Mouse (Mus musculus): ENCODE measurements around the gene Agap3. TPM values are rescaled to one million over a fixed set of nuclear protein-coding genes. Genes with fewer than 3 reads are reported as not detected.

Agap3 gene
- polyA plus RNA-seq (2015; fragmentation: Nextera tagmentation; extraction: Ambion mirVana), result 4.4 and 5.0 TPM in 2 replicates

DNA sequence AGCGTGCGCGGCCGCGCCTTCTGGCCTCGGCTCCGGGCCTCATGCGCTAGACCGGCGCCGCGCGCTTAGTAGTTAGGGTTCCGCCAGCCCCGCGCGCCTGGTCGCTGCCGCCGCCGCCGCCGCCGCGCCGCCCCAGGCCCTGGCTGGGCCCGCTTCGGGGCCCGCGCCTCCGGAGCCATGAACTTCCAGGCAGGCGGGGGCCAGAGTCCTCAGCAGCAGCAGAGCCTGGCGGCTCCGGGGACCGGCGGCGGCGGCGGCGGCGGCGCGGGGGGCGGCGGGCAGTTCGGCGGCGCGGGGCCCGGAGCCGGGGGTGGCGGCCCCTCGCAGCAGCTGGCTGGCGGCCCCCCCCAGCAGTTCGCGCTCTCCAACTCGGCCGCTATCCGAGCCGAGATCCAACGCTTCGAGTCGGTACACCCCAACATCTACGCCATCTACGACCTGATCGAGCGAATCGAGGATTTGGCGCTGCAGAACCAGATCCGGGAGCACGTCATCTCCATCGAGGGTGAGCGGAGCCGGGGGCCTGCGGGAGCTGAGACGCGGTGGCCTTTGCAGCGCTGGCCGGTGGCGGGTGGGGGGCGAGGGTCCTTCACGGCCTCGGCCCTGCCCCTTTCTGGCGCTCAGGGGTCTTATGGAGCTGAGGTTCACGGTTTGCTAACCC is at the start of gene Agap3:
Agap3 (plus strand) TSS at position 148 of the 661 bp plus-strand sequence.
- Histone ChIP-seq H3K4me1 (ENCODE audit: control insufficient read depth, low read depth, low read length) (peaks cover 43% of the 10 kb centered on the region), H3K4me2 (ENCODE audit: low read depth, low read length) (peak within 1 kb of the TSS; percentile 99), H3K4me3 (ENCODE audit: low read depth, low read length) (peak within 1 kb of the TSS; percentile 82), H3K9ac (ENCODE audit: low read depth, low read length) (peak within 1 kb of the TSS; percentile 84), H3K9me3 (replicated peaks; ENCODE audit: control insufficient read depth, low read length) (no peaks in the 10 kb centered on the region), H3K27me3 (ENCODE audit: control insufficient read depth, insufficient read depth, low read depth, low read length) (no peaks in the 10 kb centered on the region), H3K27ac (ENCODE audit: low read length) (peak within 1 kb of the TSS; percentile 95), H3K36me3 (ENCODE audit: control insufficient read depth, insufficient read depth) (no peaks in the 10 kb centered on the region)
- no peak for ATAC-seq (ENCODE audit: low read depth)
- WGBS (ENCODE audit: insufficient replicate concordance), result under 1% methylated on average over 49 of the region's 85 CpGs

DNA sequence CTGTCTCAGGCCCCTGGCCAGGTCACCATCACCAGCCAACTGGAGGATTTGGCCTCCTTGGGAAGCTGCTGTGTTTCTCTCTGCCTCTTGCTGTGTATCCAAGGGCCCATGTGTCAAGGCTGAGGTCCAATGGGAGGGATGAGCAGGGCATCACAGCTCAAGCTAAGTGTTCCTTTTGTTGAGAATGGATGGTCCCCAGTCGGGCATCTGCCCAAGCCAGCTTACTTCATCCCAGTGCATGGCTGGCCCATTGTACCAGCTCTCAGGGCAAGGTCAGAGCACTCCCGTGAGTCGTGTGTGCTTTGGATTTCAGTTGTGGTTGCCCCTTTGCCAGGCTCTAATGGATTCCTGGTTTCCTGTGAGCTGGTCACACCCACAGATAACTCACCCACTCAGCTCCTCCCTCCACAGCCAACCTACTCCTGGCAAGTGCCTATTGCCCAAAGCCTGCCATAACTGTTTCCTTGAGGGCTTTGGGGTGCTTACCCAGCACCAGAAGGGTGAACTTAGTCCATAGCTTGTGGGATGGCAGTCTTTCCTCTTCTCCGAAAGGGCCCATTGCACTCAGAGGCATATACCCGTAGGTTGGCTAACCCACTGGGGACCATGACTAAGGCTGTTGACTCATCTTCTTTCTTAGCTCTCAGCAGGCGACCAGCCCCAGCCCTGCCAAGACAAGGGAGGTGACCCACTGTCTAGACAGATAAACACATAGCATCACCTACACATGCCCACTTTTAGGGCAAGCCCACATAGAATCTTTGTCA is 47.2 kb upstream of the Agap3 start:
- peaks cover 3% of the 10 kb centered on the region; the same call in 1 of the 2 replicates for H3K4me1 ChIP-seq (ENCODE audit: control insufficient read depth, low read depth, low read length)
- H3K36me3 ChIP-seq (ENCODE audit: control insufficient read depth, insufficient read depth), result no peaks in the 10 kb centered on the region; the same call in 1 of the 2 replicates
- no peak overlapping the region for H3K27ac ChIP-seq (ENCODE audit: low read length)
- H3K4me2 ChIP-seq (ENCODE audit: low read depth, low read length), result no peak overlapping the region
- no peak for ATAC-seq (ENCODE audit: low read depth)
- H3K4me3 ChIP-seq (ENCODE audit: low read depth, low read length), result no peak overlapping the region
- no peak overlapping the region for H3K9ac ChIP-seq (ENCODE audit: low read depth, low read length)
- H3K9me3 ChIP-seq (replicated peaks; ENCODE audit: control insufficient read depth, low read length), result no peaks in the 10 kb centered on the region
- H3K27me3 ChIP-seq (ENCODE audit: control insufficient read depth, insufficient read depth, low read depth, low read length), result no peaks in the 10 kb centered on the region
- WGBS (ENCODE audit: insufficient replicate concordance), result 55% methylated on average over 6 of the region's 6 CpGs

DNA sequence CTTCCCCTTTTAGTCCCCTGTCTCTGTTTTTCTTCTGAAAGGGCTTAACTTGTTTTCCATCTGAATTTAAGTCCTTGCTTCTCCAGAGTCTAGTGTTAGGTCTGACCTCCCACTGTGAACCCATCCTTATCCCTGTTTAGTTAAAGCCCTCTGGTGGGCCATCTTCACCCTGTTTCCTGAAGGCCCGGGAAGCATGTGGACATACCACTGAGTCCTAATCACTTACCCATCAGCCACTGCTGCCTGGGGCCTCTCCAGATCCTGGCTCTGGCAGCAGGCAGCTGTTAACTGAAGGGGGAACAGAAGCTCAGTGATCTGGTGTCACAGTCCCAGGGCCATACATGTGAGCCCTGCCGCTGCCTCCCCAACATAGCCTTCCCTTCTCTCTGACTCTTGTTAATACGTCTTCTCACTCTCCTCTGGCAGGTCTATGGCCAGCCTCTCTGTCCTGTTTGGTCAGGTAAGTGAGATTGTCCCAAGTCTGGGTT is 46.5 kb upstream of the Agap3 start:
- 60% methylated on average over 3 of the region's 3 CpGs for WGBS (ENCODE audit: insufficient replicate concordance)
- no peaks in the 10 kb centered on the region for H3K27me3 ChIP-seq (ENCODE audit: control insufficient read depth, insufficient read depth, low read depth, low read length)
- H3K36me3 ChIP-seq (ENCODE audit: control insufficient read depth, insufficient read depth), result no peaks in the 10 kb centered on the region; the same call in 1 of the 2 replicates
- no peak overlapping the region for H3K4me2 ChIP-seq (ENCODE audit: low read depth, low read length)
- peaks cover 3% of the 10 kb centered on the region; the same call in 1 of the 2 replicates for H3K4me1 ChIP-seq (ENCODE audit: control insufficient read depth, low read depth, low read length)
- no peaks in the 10 kb centered on the region for H3K9me3 ChIP-seq (replicated peaks; ENCODE audit: control insufficient read depth, low read length)
- H3K4me3 ChIP-seq (ENCODE audit: low read depth, low read length), result no peak overlapping the region
- no peak overlapping the region for H3K27ac ChIP-seq (ENCODE audit: low read length)
- H3K9ac ChIP-seq (ENCODE audit: low read depth, low read length), result no peak overlapping the region
- ATAC-seq (ENCODE audit: low read depth), result no peak

DNA sequence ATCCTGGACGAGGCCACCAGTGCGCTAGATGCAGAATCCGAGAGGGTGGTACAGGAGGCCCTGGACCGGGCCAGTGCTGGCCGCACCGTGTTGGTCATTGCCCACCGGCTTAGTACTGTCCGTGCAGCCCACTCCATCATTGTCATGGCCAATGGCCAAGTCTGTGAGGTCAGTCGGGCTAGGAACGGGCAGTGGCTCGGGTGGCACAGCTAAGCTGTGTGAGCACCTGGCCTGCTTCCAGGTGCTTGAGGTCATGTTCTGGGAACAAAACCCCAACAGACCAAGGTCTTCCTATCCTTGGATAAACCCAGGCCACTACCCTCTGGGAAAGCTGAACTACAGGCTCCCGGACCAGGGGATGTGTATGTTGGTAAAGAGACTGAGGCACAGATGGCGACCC is 43.3 kb upstream of the Agap3 start:
- Histone ChIP-seq H3K4me1 (ENCODE audit: control insufficient read depth, low read depth, low read length) (peaks cover 3% of the 10 kb centered on the region; the same call in 1 of the 2 replicates), H3K9me3 (replicated peaks; ENCODE audit: control insufficient read depth, low read length) (no peaks in the 10 kb centered on the region), H3K27ac (ENCODE audit: low read length) (no peak overlapping the region), H3K4me3 (ENCODE audit: low read depth, low read length) (no peak overlapping the region), H3K36me3 (ENCODE audit: control insufficient read depth, insufficient read depth) (no peaks in the 10 kb centered on the region; the same call in 1 of the 2 replicates), H3K9ac (ENCODE audit: low read depth, low read length) (no peak overlapping the region), H3K4me2 (ENCODE audit: low read depth, low read length) (no peak overlapping the region), H3K27me3 (ENCODE audit: control insufficient read depth, insufficient read depth, low read depth, low read length) (no peaks in the 10 kb centered on the region)
- no peak for ATAC-seq (ENCODE audit: low read depth)
- 86% methylated on average over 13 of the region's 13 CpGs for WGBS (ENCODE audit: insufficient replicate concordance)

DNA sequence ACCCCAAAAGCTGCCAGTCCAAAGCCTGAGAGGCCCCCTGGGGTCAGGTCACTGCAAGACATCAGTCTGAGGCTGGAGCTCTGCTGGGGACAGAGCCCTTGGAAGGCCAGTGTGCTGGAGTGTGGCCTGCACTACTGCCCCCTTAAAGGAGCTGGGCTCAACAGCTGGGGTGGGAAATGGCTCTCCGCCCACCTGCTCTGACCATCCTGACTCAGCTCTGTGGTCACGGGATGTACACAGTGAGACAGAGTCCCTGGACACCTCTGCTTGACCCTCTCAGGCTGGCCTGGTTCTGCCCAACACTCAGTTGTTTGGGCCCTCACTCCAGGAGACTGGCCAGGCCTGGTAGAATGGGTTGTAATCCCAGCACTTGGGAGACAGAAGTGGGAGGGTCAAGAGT is 42.5 kb upstream of the Agap3 start:
- H3K4me2 ChIP-seq (ENCODE audit: low read depth, low read length), result no peak overlapping the region
- H3K9ac ChIP-seq (ENCODE audit: low read depth, low read length), result no peak overlapping the region
- H3K27me3 ChIP-seq (ENCODE audit: control insufficient read depth, insufficient read depth, low read depth, low read length), result no peaks in the 10 kb centered on the region
- 77% methylated on average over 2 of the region's 2 CpGs for WGBS (ENCODE audit: insufficient replicate concordance)
- no peaks in the 10 kb centered on the region for H3K9me3 ChIP-seq (replicated peaks; ENCODE audit: control insufficient read depth, low read length)
- no peaks in the 10 kb centered on the region; the same call in 1 of the 2 replicates for H3K36me3 ChIP-seq (ENCODE audit: control insufficient read depth, insufficient read depth)
- peaks cover 3% of the 10 kb centered on the region; the same call in 1 of the 2 replicates for H3K4me1 ChIP-seq (ENCODE audit: control insufficient read depth, low read depth, low read length)
- no peak overlapping the region for H3K27ac ChIP-seq (ENCODE audit: low read length)
- no peak for ATAC-seq (ENCODE audit: low read depth)
- no peak overlapping the region for H3K4me3 ChIP-seq (ENCODE audit: low read depth, low read length)

DNA sequence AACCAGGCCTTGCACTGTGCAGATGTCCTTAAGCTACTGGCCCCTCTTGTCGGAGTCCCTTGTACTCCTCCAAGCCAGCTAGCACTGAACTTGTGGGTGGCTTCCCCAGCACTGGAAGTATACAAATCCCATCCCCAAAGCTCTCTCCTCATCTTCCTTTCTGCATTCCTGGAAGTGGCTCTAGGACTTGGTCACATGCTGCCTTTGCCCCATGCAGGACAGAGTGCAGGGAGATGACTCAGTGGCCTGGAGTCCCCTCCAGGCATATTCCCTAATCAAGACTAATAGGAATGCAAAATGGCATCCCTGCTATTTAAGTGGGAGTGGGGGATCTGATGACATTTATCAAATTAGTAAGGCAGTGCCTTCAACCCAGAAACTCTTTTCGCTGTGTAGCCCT is 39.9 kb upstream of the Agap3 start:
- ATAC-seq (ENCODE audit: low read depth), result no peak
- Histone ChIP-seq H3K9me3 (replicated peaks; ENCODE audit: control insufficient read depth, low read length) (no peaks in the 10 kb centered on the region), H3K4me3 (ENCODE audit: low read depth, low read length) (no peak overlapping the region), H3K27ac (ENCODE audit: low read length) (no peak overlapping the region), H3K4me2 (ENCODE audit: low read depth, low read length) (no peak overlapping the region), H3K36me3 (ENCODE audit: control insufficient read depth, insufficient read depth) (no peaks in the 10 kb centered on the region), H3K27me3 (ENCODE audit: control insufficient read depth, insufficient read depth, low read depth, low read length) (no peaks in the 10 kb centered on the region), H3K9ac (ENCODE audit: low read depth, low read length) (no peak overlapping the region), H3K4me1 (ENCODE audit: control insufficient read depth, low read depth, low read length) (no peaks in the 10 kb centered on the region; the same call in 1 of the 2 replicates)
- WGBS (ENCODE audit: insufficient replicate concordance), result 74% methylated on average over 2 of the region's 2 CpGs

DNA sequence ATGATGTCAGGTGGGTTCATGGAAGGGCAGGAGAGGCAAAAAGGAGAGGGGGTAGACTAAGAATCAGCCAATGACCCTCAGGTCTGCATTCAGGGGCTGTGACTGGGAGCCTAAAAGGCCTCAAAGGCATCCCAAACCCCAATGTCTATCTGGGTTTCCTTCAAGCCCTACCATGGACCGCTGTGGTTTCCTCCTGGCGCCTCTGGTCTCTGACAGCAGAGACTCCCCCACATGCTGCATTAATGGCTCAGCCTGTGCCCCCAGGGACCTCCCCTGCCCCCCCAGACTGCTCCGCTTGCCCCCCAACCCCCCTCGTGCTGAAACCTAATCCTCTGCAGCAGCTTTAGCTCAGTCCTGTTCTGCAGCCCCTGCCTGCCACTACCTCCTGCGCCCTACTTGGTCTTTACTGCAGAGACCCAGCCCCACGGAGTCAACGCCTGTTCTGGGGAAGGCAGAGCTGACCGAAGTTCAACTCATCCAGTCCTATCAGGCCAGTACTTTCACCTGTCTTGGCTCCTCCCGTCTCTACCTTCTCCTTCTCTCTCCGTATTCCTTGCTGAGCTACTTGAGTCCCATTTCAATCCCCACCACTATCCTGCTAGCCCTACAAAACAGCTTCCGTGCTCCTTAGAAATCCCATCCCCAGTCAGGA is 38.8 kb upstream of the Agap3 start, which contains the start of gene Asic3:
Asic3 (plus strand) TSS at position 351 of the 652 bp plus-strand sequence.
- H3K9me3 ChIP-seq (replicated peaks; ENCODE audit: control insufficient read depth, low read length), result no peaks in the 10 kb centered on the region
- WGBS (ENCODE audit: insufficient replicate concordance), result 28% methylated on average over 11 of the region's 11 CpGs
- no peak within 1 kb of the TSS for H3K4me2 ChIP-seq (ENCODE audit: low read depth, low read length)
- H3K36me3 ChIP-seq (ENCODE audit: control insufficient read depth, insufficient read depth), result no peaks in the 10 kb centered on the region
- H3K9ac ChIP-seq (ENCODE audit: low read depth, low read length), result no peak within 1 kb of the TSS
- H3K27me3 ChIP-seq (ENCODE audit: control insufficient read depth, insufficient read depth, low read depth, low read length), result no peaks in the 10 kb centered on the region
- no peak within 1 kb of the TSS for H3K4me3 ChIP-seq (ENCODE audit: low read depth, low read length)
- no peaks in the 10 kb centered on the region; the same call in 1 of the 2 replicates for H3K4me1 ChIP-seq (ENCODE audit: control insufficient read depth, low read depth, low read length)
- ATAC-seq (ENCODE audit: low read depth), result no peak
- H3K27ac ChIP-seq (ENCODE audit: low read length), result no peak within 1 kb of the TSS

DNA sequence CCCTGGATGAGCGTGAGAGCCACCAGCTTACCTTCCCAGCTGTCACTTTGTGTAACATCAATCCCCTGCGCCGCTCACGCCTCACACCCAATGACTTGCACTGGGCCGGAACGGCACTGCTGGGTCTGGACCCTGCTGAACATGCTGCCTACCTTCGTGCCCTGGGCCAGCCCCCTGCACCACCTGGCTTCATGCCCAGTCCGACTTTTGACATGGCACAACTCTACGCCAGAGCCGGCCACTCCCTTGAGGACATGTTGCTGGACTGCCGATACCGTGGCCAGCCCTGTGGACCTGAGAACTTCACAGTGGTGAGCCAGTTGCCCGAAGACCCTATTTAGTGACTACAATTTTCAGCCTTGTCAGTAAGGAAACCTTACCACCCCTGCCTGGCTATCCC is 38.0 kb upstream of the Agap3 start:
- Histone ChIP-seq H3K36me3 (ENCODE audit: control insufficient read depth, insufficient read depth) (no peaks in the 10 kb centered on the region), H3K27ac (ENCODE audit: low read length) (no peak overlapping the region), H3K27me3 (ENCODE audit: control insufficient read depth, insufficient read depth, low read depth, low read length) (no peaks in the 10 kb centered on the region), H3K9me3 (replicated peaks; ENCODE audit: control insufficient read depth, low read length) (no peaks in the 10 kb centered on the region), H3K4me1 (ENCODE audit: control insufficient read depth, low read depth, low read length) (no peaks in the 10 kb centered on the region; the same call in 1 of the 2 replicates), H3K4me2 (ENCODE audit: low read depth, low read length) (no peak overlapping the region), H3K9ac (ENCODE audit: low read depth, low read length) (no peak overlapping the region), H3K4me3 (ENCODE audit: low read depth, low read length) (no peak overlapping the region)
- WGBS (ENCODE audit: insufficient replicate concordance), result 75% methylated on average over 13 of the region's 13 CpGs
- no peak for ATAC-seq (ENCODE audit: low read depth)
